Mouse (Mus musculus) ES-Bruce4 (cell line): ENCODE measurements around the gene AC109138.7.

Source experiments
- CTCF ChIP-seq: IDR thresholded peaks from one replicate; pipeline ENCODE4 v1.8.1; 2011; ENCODE audit warnings: low read depth, low read length
- EP300 ChIP-seq: IDR thresholded peaks from 2 replicates; pipeline ENCODE4 v1.6.1; 2011; ENCODE audit warnings: low read depth, low read length; ENCODE audit not compliant: insufficient read depth
- POLR2A ChIP-seq: IDR thresholded peaks from one replicate; pipeline ENCODE4 v1.8.1; 2011; ENCODE audit warnings: low read length; ENCODE audit not compliant: insufficient read depth

DNA sequence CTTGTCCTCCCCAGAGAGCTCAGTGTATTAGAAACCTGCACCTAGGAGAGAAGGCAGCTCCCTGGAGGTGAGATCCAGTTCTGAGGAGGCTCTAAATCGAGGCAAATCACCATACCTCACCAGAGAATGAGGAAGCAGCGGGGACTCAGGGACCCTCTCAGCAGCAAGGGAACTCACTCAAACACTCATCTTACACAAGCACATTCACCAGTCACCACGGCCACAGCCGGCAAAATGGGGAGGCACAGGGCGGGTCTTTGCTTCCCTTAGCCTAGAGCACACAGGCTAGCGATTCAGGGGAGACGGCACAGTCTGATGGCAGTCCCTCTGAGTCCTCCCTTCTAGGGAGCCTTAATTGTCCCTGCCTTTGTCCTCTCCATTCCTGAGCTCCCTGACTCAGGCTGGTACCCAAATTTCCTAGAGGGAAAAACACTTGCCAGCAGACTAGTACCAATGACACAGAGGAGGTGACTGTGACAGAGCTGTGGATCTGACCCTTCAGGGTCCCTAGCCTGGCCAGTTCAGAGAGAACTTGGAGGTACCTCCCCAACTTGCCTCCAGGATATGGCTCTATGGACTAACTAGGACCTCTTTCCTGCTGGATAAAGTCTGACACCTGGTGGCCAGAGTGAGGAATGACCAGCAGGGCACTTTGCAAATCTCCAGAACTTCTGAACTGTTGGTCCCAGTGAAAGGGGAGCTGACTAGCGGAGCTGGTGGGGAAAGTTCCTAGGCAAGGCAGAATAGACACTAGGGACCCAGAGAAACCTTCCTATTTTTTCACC is 13.9 kb downstream of the AC109138.7 start:
- TF ChIP-seq CTCF (peak; percentile 70), EP300 (no peak), POLR2A (no peak)
